Mouse (Mus musculus): Measurements from ENCODE around the gene Cdk13. TPM values are rescaled to one million over a fixed set of nuclear protein-coding genes. Genes with fewer than 3 reads are reported as not detected.

The Cdk13 gene
- polyA plus RNA-seq (2014; fragmentation: Nextera tagmentation; extraction: Ambion mirVana): 19.6 and 20.9 TPM in 2 replicates

DNA sequence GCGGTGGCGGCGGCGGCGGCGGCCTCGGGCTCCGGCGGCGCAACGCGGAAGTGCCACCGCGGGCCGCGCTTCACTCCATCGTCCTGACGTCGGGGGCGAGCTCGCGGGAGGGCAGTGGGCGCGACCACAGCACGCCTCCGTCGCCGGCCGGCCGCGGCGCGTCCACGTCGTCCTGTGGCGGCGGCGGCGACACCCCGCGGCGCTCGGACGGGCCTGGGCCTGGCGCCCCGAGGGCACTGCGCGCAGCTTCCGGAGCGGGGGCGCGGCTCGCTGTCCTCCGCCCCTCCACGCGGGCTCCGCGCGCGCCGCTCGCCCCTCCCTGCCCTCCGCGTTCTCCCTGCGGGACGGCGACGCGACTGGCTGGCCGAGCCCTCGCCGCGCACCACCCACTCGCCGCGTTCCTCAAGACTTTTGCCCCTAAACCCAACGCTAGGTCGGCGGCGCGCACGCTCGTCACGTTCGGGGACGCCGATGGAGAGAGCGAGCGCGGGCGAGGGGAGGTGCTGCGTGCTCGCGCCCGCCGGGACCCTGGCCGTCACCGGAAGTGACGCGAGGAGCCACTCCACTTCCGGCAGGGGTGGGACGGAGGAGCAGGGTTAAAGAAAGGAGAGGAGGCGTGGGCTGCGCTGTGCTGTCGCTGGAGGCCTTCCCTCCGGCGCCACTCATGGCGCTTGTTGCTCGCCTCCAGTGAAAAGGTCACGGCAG, at the start of gene Cdk13:
Gene Cdk13, minus strand, starts transcription at position 189 of the 705 bp plus-strand sequence.
- peak within 1 kb of the TSS; percentile 97 for H3K27ac ChIP-seq (ENCODE audit: low read depth)
- no peaks in the 10 kb centered on the region for H3K27me3 ChIP-seq (replicated peaks; ENCODE audit: control insufficient read depth, insufficient read depth, low read length)
- under 1% methylated on average over 87 of the region's 110 CpGs for WGBS
- H3K9ac ChIP-seq (ENCODE audit: low read length): peak within 1 kb of the TSS; percentile 94
- H3K4me1 ChIP-seq (replicated peaks; ENCODE audit: control insufficient read depth, insufficient read depth, low read length): peaks cover 18% of the 10 kb centered on the region
- ATAC-seq (replicated peaks; ENCODE audit: low FRiP score, low TSS enrichment, low read depth) (peak; percentile 95), DNase-seq (ENCODE audit: low spot score) (peak; percentile 98)
- H3K4me2 ChIP-seq (ENCODE audit: low read length): peak within 1 kb of the TSS; percentile 73
- H3K9me3 ChIP-seq (ENCODE audit: control insufficient read depth, low read length): no peaks in the 10 kb centered on the region
- peaks cover 8% of the 10 kb centered on the region; the same call in 1 of the 2 replicates for H3K36me3 ChIP-seq (ENCODE audit: control insufficient read depth, insufficient read depth, low read length)
- H3K4me3 ChIP-seq (ENCODE audit: low read depth, low read length): peak within 1 kb of the TSS; percentile 93

DNA sequence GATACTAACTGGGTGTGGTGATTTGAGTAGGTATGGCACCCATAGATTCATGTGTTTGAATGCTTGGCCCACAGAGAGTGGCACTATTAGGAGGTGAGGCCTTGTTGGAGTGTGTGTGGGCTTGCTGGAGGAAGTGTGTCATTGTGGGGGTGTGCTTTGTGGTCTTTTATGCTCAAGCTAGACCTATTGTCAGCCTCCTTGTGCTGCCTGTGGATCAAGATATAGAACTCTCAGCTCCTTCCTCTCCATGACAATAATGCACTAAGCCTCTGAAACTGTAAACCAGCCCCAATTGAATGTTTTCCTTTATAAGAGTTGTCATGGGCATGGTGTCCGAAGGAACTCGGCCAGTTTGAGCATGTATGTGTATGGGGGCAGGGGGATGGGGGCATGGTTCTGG, 38.4 kb upstream of the Cdk13 start:
- Histone ChIP-seq H3K27ac (ENCODE audit: low read depth) (no peak overlapping the region), H3K36me3 (ENCODE audit: control insufficient read depth, insufficient read depth, low read length) (no peaks in the 10 kb centered on the region), H3K9ac (ENCODE audit: low read length) (no peak overlapping the region), H3K4me2 (ENCODE audit: low read length) (no peak overlapping the region), H3K4me3 (ENCODE audit: low read depth, low read length) (no peak overlapping the region), H3K9me3 (ENCODE audit: control insufficient read depth, low read length) (no peaks in the 10 kb centered on the region), H3K4me1 (replicated peaks; ENCODE audit: control insufficient read depth, insufficient read depth, low read length) (no peaks in the 10 kb centered on the region), H3K27me3 (replicated peaks; ENCODE audit: control insufficient read depth, insufficient read depth, low read length) (no peaks in the 10 kb centered on the region)
- 88% methylated on average over 2 of the region's 2 CpGs for WGBS
- DNase-seq (ENCODE audit: low spot score) (no peak), ATAC-seq (replicated peaks; ENCODE audit: low FRiP score, low TSS enrichment, low read depth) (no peak)

DNA sequence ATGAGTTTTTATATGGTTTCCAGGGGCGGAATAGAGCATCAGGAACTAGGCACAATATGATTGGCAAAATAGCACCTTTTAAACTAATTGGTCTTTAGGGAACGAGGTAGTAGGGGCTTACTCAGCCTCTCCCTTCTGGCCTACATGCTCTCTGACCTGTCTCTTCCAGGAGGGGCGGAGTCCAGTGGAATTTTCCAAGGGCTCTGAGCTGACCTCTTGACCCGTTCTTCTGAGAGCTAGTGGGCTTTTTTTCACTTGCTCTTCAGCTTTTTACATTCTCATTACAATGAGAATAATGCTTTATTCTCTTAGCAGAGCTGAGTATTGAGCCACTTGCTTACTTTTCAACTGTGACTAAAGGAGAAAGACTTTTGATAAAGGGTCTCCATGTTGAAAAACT, 37.9 kb upstream of the Cdk13 start:
- no peak for ATAC-seq (replicated peaks; ENCODE audit: low FRiP score, low TSS enrichment, low read depth)
- no peak overlapping the region for H3K4me2 ChIP-seq (ENCODE audit: low read length)

DNA sequence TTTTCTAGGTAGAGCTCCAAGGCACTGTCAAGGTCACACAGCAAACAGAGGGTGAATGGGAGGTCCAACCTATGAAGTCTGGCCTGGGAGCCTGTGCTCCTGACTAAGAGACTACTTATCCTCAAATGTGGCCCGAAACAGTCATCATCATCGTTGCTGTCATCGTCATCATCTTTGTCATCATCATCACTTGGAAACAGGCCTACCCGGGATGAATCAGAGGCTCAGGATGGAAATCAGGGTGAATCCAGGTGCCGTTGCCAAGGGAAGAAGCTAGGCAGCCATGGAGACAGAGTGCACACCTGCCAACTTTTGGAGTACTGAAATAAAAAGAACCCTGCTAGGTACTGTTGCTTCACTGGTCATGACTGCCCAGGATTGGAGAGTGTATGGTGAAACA, 34.2 kb upstream of the Cdk13 start:
- no peaks in the 10 kb centered on the region for H3K27me3 ChIP-seq (replicated peaks; ENCODE audit: control insufficient read depth, insufficient read depth, low read length)
- ATAC-seq (replicated peaks; ENCODE audit: low FRiP score, low TSS enrichment, low read depth): no peak
- H3K4me1 ChIP-seq (replicated peaks; ENCODE audit: control insufficient read depth, insufficient read depth, low read length): no peaks in the 10 kb centered on the region
- no peak overlapping the region for H3K4me2 ChIP-seq (ENCODE audit: low read length)
- H3K4me3 ChIP-seq (ENCODE audit: low read depth, low read length): no peak overlapping the region
- no peak for DNase-seq (ENCODE audit: low spot score)
- H3K36me3 ChIP-seq (ENCODE audit: control insufficient read depth, insufficient read depth, low read length): no peaks in the 10 kb centered on the region
- no peaks in the 10 kb centered on the region for H3K9me3 ChIP-seq (ENCODE audit: control insufficient read depth, low read length)
- 87% methylated on average over 5 of the region's 5 CpGs for WGBS
- H3K9ac ChIP-seq (ENCODE audit: low read length): no peak overlapping the region
- no peak overlapping the region for H3K27ac ChIP-seq (ENCODE audit: low read depth)

More for the DNA sequence above, 37.9 kb upstream of the Cdk13 start:
- 60% methylated on average over 4 of the region's 4 CpGs for WGBS
- Histone ChIP-seq H3K4me3 (ENCODE audit: low read depth, low read length) (no peak overlapping the region), H3K9me3 (ENCODE audit: control insufficient read depth, low read length) (no peaks in the 10 kb centered on the region), H3K27me3 (replicated peaks; ENCODE audit: control insufficient read depth, insufficient read depth, low read length) (no peaks in the 10 kb centered on the region), H3K4me1 (replicated peaks; ENCODE audit: control insufficient read depth, insufficient read depth, low read length) (no peaks in the 10 kb centered on the region), H3K9ac (ENCODE audit: low read length) (no peak overlapping the region), H3K36me3 (ENCODE audit: control insufficient read depth, insufficient read depth, low read length) (no peaks in the 10 kb centered on the region), H3K27ac (ENCODE audit: low read depth) (no peak overlapping the region)
- no peak for DNase-seq (ENCODE audit: low spot score)

DNA sequence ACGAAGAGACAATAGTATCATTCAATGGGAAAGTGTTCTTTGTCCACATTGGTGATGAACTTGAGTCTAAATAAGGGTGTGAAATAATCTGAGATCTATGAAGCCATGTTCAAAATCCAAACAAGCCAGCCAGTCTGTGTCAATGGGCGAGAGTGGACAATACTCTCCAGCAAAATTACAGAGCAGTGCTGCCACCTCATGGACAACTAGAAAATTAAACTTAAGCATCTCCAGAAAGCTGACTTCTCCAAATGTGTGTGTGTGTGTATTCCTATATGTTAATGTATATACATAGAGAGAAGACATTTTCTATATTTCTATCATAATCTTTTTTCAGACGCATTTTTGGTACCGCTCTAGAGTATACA, 33.6 kb upstream of the Cdk13 start:
- Histone ChIP-seq H3K9me3 (ENCODE audit: control insufficient read depth, low read length) (no peaks in the 10 kb centered on the region), H3K27ac (ENCODE audit: low read depth) (no peak overlapping the region), H3K27me3 (replicated peaks; ENCODE audit: control insufficient read depth, insufficient read depth, low read length) (no peaks in the 10 kb centered on the region), H3K4me1 (replicated peaks; ENCODE audit: control insufficient read depth, insufficient read depth, low read length) (no peaks in the 10 kb centered on the region), H3K4me2 (ENCODE audit: low read length) (no peak overlapping the region), H3K36me3 (ENCODE audit: control insufficient read depth, insufficient read depth, low read length) (no peaks in the 10 kb centered on the region), H3K9ac (ENCODE audit: low read length) (no peak overlapping the region), H3K4me3 (ENCODE audit: low read depth, low read length) (no peak overlapping the region)
- peak; percentile 51 for ATAC-seq (replicated peaks; ENCODE audit: low FRiP score, low TSS enrichment, low read depth)
- DNase-seq (ENCODE audit: low spot score): peak; percentile 64
- 31% methylated on average over 4 of the region's 4 CpGs for WGBS

DNA sequence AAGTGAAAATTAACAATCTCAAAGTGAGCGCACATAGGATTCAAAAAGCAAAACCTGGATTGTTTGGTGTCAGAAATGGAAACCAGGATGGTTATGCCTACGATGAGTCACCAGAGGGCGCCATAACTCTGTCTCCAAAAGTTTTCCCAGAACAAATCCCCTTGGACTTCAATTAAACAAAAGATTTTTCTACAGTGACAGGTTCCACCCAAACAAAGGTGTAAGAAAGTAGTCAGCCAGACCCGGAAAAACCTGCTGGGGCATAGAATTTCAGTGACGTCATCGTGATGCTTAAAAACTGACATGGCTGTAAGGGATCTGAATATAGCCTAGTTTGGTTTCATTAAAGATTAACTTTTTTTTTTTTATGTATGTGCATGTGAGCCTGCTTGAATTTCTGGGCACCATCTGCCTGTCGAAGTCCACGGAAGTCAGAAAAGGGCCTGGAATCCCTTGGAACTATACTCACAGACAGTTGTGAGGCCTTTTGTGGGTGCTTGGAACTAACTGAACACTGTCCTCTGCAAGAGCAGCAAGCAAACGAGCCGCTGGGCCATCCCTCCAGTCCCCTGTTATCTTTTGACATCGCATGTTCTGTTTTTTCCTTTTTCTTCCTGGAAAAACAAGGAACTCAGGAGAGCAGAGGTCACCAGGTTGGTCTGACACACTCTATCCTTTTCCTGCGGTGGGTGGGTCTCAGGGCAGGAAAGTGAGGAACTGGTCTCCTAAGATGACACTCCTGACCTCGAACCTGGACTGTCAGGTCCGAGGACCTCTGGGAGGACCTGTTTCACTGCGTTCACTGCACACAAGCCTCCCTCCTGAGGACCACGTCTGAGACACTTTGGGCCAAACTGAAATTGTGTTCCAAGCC, 33.0 kb upstream of the Cdk13 start:
- ATAC-seq (replicated peaks; ENCODE audit: low FRiP score, low TSS enrichment, low read depth): peak; percentile 74; the same call in 1 of the 2 replicates
- peak; percentile 75 for DNase-seq (ENCODE audit: low spot score)
- Histone ChIP-seq H3K4me3 (ENCODE audit: low read depth, low read length) (no peak overlapping the region), H3K27me3 (replicated peaks; ENCODE audit: control insufficient read depth, insufficient read depth, low read length) (no peaks in the 10 kb centered on the region), H3K9me3 (ENCODE audit: control insufficient read depth, low read length) (no peaks in the 10 kb centered on the region), H3K4me2 (ENCODE audit: low read length) (0 out of 2 replicates have a peak overlapping the region, but pooled peaks have one; percentile 18), H3K9ac (ENCODE audit: low read length) (no peak overlapping the region), H3K4me1 (replicated peaks; ENCODE audit: control insufficient read depth, insufficient read depth, low read length) (no peaks in the 10 kb centered on the region), H3K36me3 (ENCODE audit: control insufficient read depth, insufficient read depth, low read length) (no peaks in the 10 kb centered on the region), H3K27ac (ENCODE audit: low read depth) (no peak overlapping the region; the same call in 1 of the 2 replicates)
- 40% methylated on average over 16 of the region's 16 CpGs for WGBS

DNA sequence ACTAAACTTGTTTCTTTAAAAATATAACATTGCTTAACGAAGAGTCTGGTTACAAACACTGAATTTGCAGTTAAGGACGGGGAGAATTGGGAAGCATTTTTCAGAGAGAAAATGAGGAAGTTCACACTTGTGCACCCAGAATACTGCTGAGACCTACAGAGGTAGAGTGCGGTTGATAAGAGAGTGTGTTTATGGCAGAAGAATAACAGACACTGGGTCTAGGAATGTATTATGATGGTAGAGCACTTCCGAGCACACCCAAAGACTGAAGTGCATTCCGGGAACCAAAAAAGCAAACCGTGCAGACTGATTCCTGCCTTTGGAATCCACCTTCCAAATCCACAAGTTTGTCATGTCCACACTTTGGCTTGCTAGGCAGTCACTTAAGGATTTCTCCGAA, 31.9 kb upstream of the Cdk13 start:
- DNase-seq (ENCODE audit: low spot score) (no peak), ATAC-seq (replicated peaks; ENCODE audit: low FRiP score, low TSS enrichment, low read depth) (no peak)
- Histone ChIP-seq H3K4me1 (replicated peaks; ENCODE audit: control insufficient read depth, insufficient read depth, low read length) (no peaks in the 10 kb centered on the region), H3K4me3 (ENCODE audit: low read depth, low read length) (no peak overlapping the region), H3K9me3 (ENCODE audit: control insufficient read depth, low read length) (no peaks in the 10 kb centered on the region), H3K9ac (ENCODE audit: low read length) (no peak overlapping the region), H3K27me3 (replicated peaks; ENCODE audit: control insufficient read depth, insufficient read depth, low read length) (no peaks in the 10 kb centered on the region), H3K27ac (ENCODE audit: low read depth) (no peak overlapping the region), H3K36me3 (ENCODE audit: control insufficient read depth, insufficient read depth, low read length) (no peaks in the 10 kb centered on the region), H3K4me2 (ENCODE audit: low read length) (no peak overlapping the region)
- WGBS: 81% methylated on average over 7 of the region's 7 CpGs

DNA sequence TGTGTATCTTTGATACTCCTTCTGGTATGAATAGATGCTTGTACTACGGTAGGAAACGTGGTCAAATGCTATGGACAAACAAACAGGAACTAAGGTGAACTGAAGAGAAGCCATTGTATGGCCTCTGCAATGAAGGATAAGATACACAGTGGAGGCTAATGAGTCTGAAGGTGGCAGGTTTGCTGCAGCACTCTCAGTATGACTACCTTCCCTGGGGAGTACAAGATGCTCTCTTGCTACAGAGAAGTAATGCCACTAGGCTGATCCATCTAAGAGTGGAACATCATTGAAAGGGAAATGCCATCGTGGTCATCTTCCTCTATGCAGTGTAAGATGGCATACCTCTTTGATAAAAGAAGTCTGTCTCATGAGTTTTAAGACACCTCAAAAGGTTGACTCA, 28.0 kb upstream of the Cdk13 start:
- H3K27ac ChIP-seq (ENCODE audit: low read depth): no peak overlapping the region
- no peak overlapping the region for H3K9ac ChIP-seq (ENCODE audit: low read length)
- H3K4me2 ChIP-seq (ENCODE audit: low read length): no peak overlapping the region
- H3K9me3 ChIP-seq (ENCODE audit: control insufficient read depth, low read length): no peaks in the 10 kb centered on the region
- no peaks in the 10 kb centered on the region for H3K27me3 ChIP-seq (replicated peaks; ENCODE audit: control insufficient read depth, insufficient read depth, low read length)
- DNase-seq (ENCODE audit: low spot score) (no peak), ATAC-seq (replicated peaks; ENCODE audit: low FRiP score, low TSS enrichment, low read depth) (no peak)
- no peaks in the 10 kb centered on the region for H3K36me3 ChIP-seq (ENCODE audit: control insufficient read depth, insufficient read depth, low read length)
- 63% methylated on average over 3 of the region's 3 CpGs for WGBS
- H3K4me1 ChIP-seq (replicated peaks; ENCODE audit: control insufficient read depth, insufficient read depth, low read length): no peaks in the 10 kb centered on the region
- no peak overlapping the region for H3K4me3 ChIP-seq (ENCODE audit: low read depth, low read length)
